Mouse (Mus musculus): ENCODE measurements around the gene Igfbp7. TPM values are rescaled to one million over a fixed set of nuclear protein-coding genes. Genes with fewer than 3 reads are reported as not detected.

Gene Igfbp7
- polyA plus RNA-seq, 1 experiment from 2014 or later: 35.8 TPM

- no peak overlapping the region for H3K27ac ChIP-seq (replicated peaks)
- 84% methylated on average over 1 of the region's 1 CpGs for WGBS
- no peak overlapping the region for H3K4me2 ChIP-seq (replicated peaks)
- H3K36me3 ChIP-seq: peaks cover 87% of the 10 kb centered on the region
- H3K9ac ChIP-seq (replicated peaks): no peak overlapping the region
- no peaks in the 10 kb centered on the region for H3K4me1 ChIP-seq
- no peak overlapping the region for H3K4me3 ChIP-seq
- H3K9me3 ChIP-seq: no peaks in the 10 kb centered on the region
- H3K27me3 ChIP-seq: no peaks in the 10 kb centered on the region
- ATAC-seq (ENCODE audit: low FRiP score, low read depth): no peak
Measured at GRCm38 (mm10) chr5:77324936-77325335, 82.9 kb downstream of the Igfbp7 start.

GRCm38 (mm10) chr5:77314986-77315385 lies 92.9 kb downstream of the Igfbp7 start:
- 97% methylated on average over 6 of the region's 6 CpGs for WGBS
- no peak overlapping the region for H3K9ac ChIP-seq (replicated peaks)
- no peak for ATAC-seq (ENCODE audit: low FRiP score, low read depth)
- H3K27ac ChIP-seq (replicated peaks): no peak overlapping the region
- H3K36me3 ChIP-seq: peaks cover 62% of the 10 kb centered on the region
- H3K27me3 ChIP-seq: no peaks in the 10 kb centered on the region
- peaks cover 14% of the 10 kb centered on the region for H3K4me1 ChIP-seq
- no peak overlapping the region for H3K4me3 ChIP-seq
- H3K9me3 ChIP-seq: no peaks in the 10 kb centered on the region
- no peak overlapping the region for H3K4me2 ChIP-seq (replicated peaks)

- 87% methylated on average over 4 of the region's 4 CpGs for WGBS
- Histone ChIP-seq H3K4me1 (peaks cover 14% of the 10 kb centered on the region), H3K4me2 (replicated peaks) (no peak overlapping the region), H3K36me3 (peaks cover 61% of the 10 kb centered on the region), H3K27ac (replicated peaks) (no peak overlapping the region), H3K4me3 (no peak overlapping the region), H3K9ac (replicated peaks) (no peak overlapping the region), H3K9me3 (no peaks in the 10 kb centered on the region), H3K27me3 (no peaks in the 10 kb centered on the region)
- ATAC-seq (ENCODE audit: low FRiP score, low read depth): no peak
Measured at GRCm38 (mm10) chr5:77314206-77314605, 93.6 kb downstream of the Igfbp7 start.

- H3K4me3 ChIP-seq: peak within 1 kb of the TSS; percentile 96
- H3K9me3 ChIP-seq: no peaks in the 10 kb centered on the region
- peak within 1 kb of the TSS; percentile 99 for H3K4me2 ChIP-seq (replicated peaks)
- peaks cover 30% of the 10 kb centered on the region for H3K4me1 ChIP-seq
- H3K9ac ChIP-seq (replicated peaks): peak within 1 kb of the TSS; percentile 86
- peak within 1 kb of the TSS; percentile 90 for H3K27ac ChIP-seq (replicated peaks)
- under 1% methylated on average over 85 of the region's 85 CpGs for WGBS
- peak; percentile 95 for ATAC-seq (ENCODE audit: low FRiP score, low read depth)
- H3K36me3 ChIP-seq: peaks cover 47% of the 10 kb centered on the region
- no peaks in the 10 kb centered on the region for H3K27me3 ChIP-seq
Measured at GRCm38 (mm10) chr5:77309924-77310772, 97.7 kb downstream of the Igfbp7 start, which contains the start of the genes Noa1 and Polr2b. Noa1 (minus strand) TSS chr5:77310084. Polr2b (plus strand) TSS chr5:77310147.

GRCm38 (mm10) chr5:77309051-77309906 lies 98.6 kb downstream of the Igfbp7 start:
- Histone ChIP-seq H3K27ac (replicated peaks) (peak overlapping the region; percentile 90), H3K27me3 (no peaks in the 10 kb centered on the region), H3K4me2 (replicated peaks) (peak overlapping the region; percentile 99), H3K36me3 (peaks cover 42% of the 10 kb centered on the region), H3K9ac (replicated peaks) (peak overlapping the region; percentile 86), H3K4me1 (peaks cover 30% of the 10 kb centered on the region), H3K4me3 (peak overlapping the region; percentile 96), H3K9me3 (no peaks in the 10 kb centered on the region)
- WGBS: under 1% methylated on average over 76 of the region's 76 CpGs
- ATAC-seq (ENCODE audit: low FRiP score, low read depth): peak; percentile 28

GRCm38 (mm10) chr5:77307821-77308553 lies 99.9 kb downstream of the Igfbp7 start:
- Histone ChIP-seq H3K27me3 (no peaks in the 10 kb centered on the region), H3K9me3 (no peaks in the 10 kb centered on the region), H3K9ac (replicated peaks) (peak overlapping the region; percentile 86), H3K4me2 (replicated peaks) (peak overlapping the region; percentile 99), H3K36me3 (peaks cover 37% of the 10 kb centered on the region), H3K27ac (replicated peaks) (no peak overlapping the region), H3K4me3 (peak overlapping the region; percentile 96), H3K4me1 (peaks cover 30% of the 10 kb centered on the region)
- WGBS: 80% methylated on average over 5 of the region's 5 CpGs
- ATAC-seq (ENCODE audit: low FRiP score, low read depth): no peak

GRCm38 (mm10) chr5:77301296-77301903 lies 106.4 kb downstream of the Igfbp7 start:
- Histone ChIP-seq H3K27me3 (no peaks in the 10 kb centered on the region), H3K36me3 (peaks cover 59% of the 10 kb centered on the region), H3K4me3 (no peak overlapping the region), H3K27ac (replicated peaks) (no peak overlapping the region), H3K4me2 (replicated peaks) (no peak overlapping the region), H3K9ac (replicated peaks) (no peak overlapping the region), H3K9me3 (no peaks in the 10 kb centered on the region), H3K4me1 (no peaks in the 10 kb centered on the region)
- ATAC-seq (ENCODE audit: low FRiP score, low read depth): no peak
- 88% methylated on average over 6 of the region's 6 CpGs for WGBS

GRCm38 (mm10) chr5:77299486-77299885 lies 108.4 kb downstream of the Igfbp7 start:
- Histone ChIP-seq H3K27me3 (no peaks in the 10 kb centered on the region), H3K4me3 (no peak overlapping the region), H3K9me3 (no peaks in the 10 kb centered on the region), H3K9ac (replicated peaks) (no peak overlapping the region), H3K4me2 (replicated peaks) (no peak overlapping the region), H3K27ac (replicated peaks) (no peak overlapping the region), H3K4me1 (no peaks in the 10 kb centered on the region), H3K36me3 (peaks cover 62% of the 10 kb centered on the region)
- WGBS: 88% methylated on average over 2 of the region's 2 CpGs
- no peak for ATAC-seq (ENCODE audit: low FRiP score, low read depth)

Other genes with a start within 250 kb of the Igfbp7 start
- gene Spink2, start 196.6 kb downstream of the Igfbp7 start, polyA plus RNA-seq (2016; fragmentation: Nextera tagmentation; extraction: Ambion mirVana): not detected in 2 replicates
- 19.4 and 20.5 TPM in 2 replicates for gene Rest, start 142.6 kb downstream of the Igfbp7 start, polyA plus RNA-seq (2016; fragmentation: Nextera tagmentation; extraction: Ambion mirVana)
- 35.4 and 37.0 TPM in 2 replicates for gene Noa1, start 98.0 kb downstream of the Igfbp7 start, polyA plus RNA-seq (2016; fragmentation: Nextera tagmentation; extraction: Ambion mirVana)
- gene Polr2b, start 97.9 kb downstream of the Igfbp7 start, polyA plus RNA-seq (2016; fragmentation: Nextera tagmentation; extraction: Ambion mirVana): 92.3 and 95.9 TPM in 2 replicates